Mouse (Mus musculus) MEL (cell line): ENCODE measurements around the gene Cdk5r2. TPM values are rescaled to one million over a fixed set of nuclear protein-coding genes. Genes with fewer than 3 reads are reported as not detected.

Experiments used
- DNase-seq: peaks from one replicate; pipeline ENCODE4 v3.0.0; 2011; ENCODE audit warnings: low read depth, low spot score
- H3K27ac ChIP-seq: 2 replicates; pipeline ENCODE4 v1.5.1; 2012; ENCODE audit warnings: low read depth, mild to moderate bottlenecking, control low read depth, low read length, moderate library complexity; ENCODE audit not compliant: control insufficient read depth
- H3K27me3 ChIP-seq, 2 experiments: fragments of 150-350 bp in 1 of 2; sonication (generic) in 1 of 2; 2 replicates each; pipeline ENCODE4 v1.6.1; 2012; ENCODE audit warnings: low read length in 2 of 2, mild to moderate bottlenecking in 2 of 2, improper control_type of control experiment in 1 of 2, moderate library complexity in 1 of 2; ENCODE audit not compliant: insufficient read depth in 2 of 2, control insufficient read depth in 1 of 2
- H3K36me3 ChIP-seq, 2 experiments: 2 replicates each; pipeline ENCODE4 v1.6.1; 2012 to 2014; ENCODE audit warnings: low read length in 2 of 2, improper control_type of control experiment in 1 of 2, inconsistent platforms in 1 of 2, mild to moderate bottlenecking in 1 of 2; ENCODE audit not compliant: insufficient read depth in 2 of 2, control insufficient read depth in 1 of 2
- H3K4me1 ChIP-seq, 2 experiments: fragments of 150-350 bp in 1 of 2; sonication (generic) in 1 of 2; 2 replicates each; pipeline ENCODE4 v1.6.1; 2012; ENCODE audit warnings: low read length in 2 of 2, improper control_type of control experiment in 1 of 2, mild to moderate bottlenecking in 1 of 2; ENCODE audit not compliant: insufficient read depth in 2 of 2, control insufficient read depth in 1 of 2
- H3K4me3 ChIP-seq, 2 experiments: fragments of 150-350 bp in 1 of 2; sonication (generic) in 1 of 2; 2 replicates each; pipeline ENCODE4 v1.5.1; 2012; ENCODE audit warnings: low read depth in 2 of 2, low read length in 2 of 2, mild to moderate bottlenecking in 2 of 2, moderate library complexity in 2 of 2, control low read depth in 1 of 2, improper control_type of control experiment in 1 of 2; ENCODE audit not compliant: control insufficient read depth in 1 of 2, insufficient read depth in 1 of 2
- H3K79me2 ChIP-seq: 2 replicates; pipeline ENCODE4 v1.6.1; 2012; ENCODE audit warnings: mild to moderate bottlenecking, low read length, moderate library complexity; ENCODE audit not compliant: control insufficient read depth, poor library complexity, insufficient read depth
- H3K9ac ChIP-seq: 2 replicates; pipeline ENCODE4 v1.6.1; 2012; ENCODE audit warnings: low read depth, mild to moderate bottlenecking, control low read depth, low read length, moderate library complexity; ENCODE audit not compliant: control insufficient read depth, poor library complexity, severe bottlenecking
- H3K9me3 ChIP-seq: fragments of 150-350 bp; sonication (generic); replicated peaks from 2 replicates; pipeline ENCODE4 v1.6.1; 2012; ENCODE audit warnings: mild to moderate bottlenecking, low read length, improper control_type of control experiment, moderate library complexity; ENCODE audit not compliant: insufficient read depth
- CTCF ChIP-seq, 3 experiments: IDR thresholded peaks in 2 of 3; conservative IDR thresholded peaks in 1 of 3; 2 replicates each; pipeline ENCODE4 v1.5.1; 2011 to 2012; ENCODE audit warnings: low read length in 3 of 3, low read depth in 2 of 3, mild to moderate bottlenecking in 2 of 3, improper control_type of control experiment in 1 of 3, inconsistent platforms in 1 of 3, mixed read lengths in 1 of 3, moderate library complexity in 1 of 3; ENCODE audit not compliant: control insufficient read depth in 1 of 3, insufficient read depth in 1 of 3, poor library complexity in 1 of 3, severe bottlenecking in 1 of 3
- ELF1 ChIP-seq: IDR thresholded peaks from 2 replicates; pipeline ENCODE4 v1.6.1; 2014; ENCODE audit warnings: low read depth, mild to moderate bottlenecking, inconsistent platforms, low read length, improper control_type of control experiment, moderate library complexity
- GATA1 ChIP-seq: IDR thresholded peaks from 2 replicates; pipeline ENCODE4 v1.6.1; 2011; ENCODE audit warnings: low read depth, low read length, improper control_type of control experiment
- JUND ChIP-seq: IDR thresholded peaks from 2 replicates; pipeline ENCODE4 v1.6.1; 2011; ENCODE audit warnings: low read depth, mild to moderate bottlenecking, improper control_type of control experiment, low read length
- KAT2A ChIP-seq: conservative IDR thresholded peaks from 2 replicates; pipeline ENCODE4 v1.6.1; 2012; ENCODE audit warnings: low read depth, low read length, improper control_type of control experiment, inconsistent platforms
- MAX ChIP-seq: IDR thresholded peaks from 2 replicates; pipeline ENCODE4 v1.6.1; 2011; ENCODE audit warnings: low read length, improper control_type of control experiment
- MAZ ChIP-seq: IDR thresholded peaks from 2 replicates; pipeline ENCODE4 v1.6.1; 2012; ENCODE audit warnings: low read depth, mild to moderate bottlenecking, inconsistent platforms, low read length, improper control_type of control experiment
- MXI1 ChIP-seq: IDR thresholded peaks from 2 replicates; pipeline ENCODE4 v1.6.1; 2011; ENCODE audit warnings: mild to moderate bottlenecking, low read depth, low read length, improper control_type of control experiment
- MYB ChIP-seq: IDR thresholded peaks from 2 replicates; pipeline ENCODE4 v1.6.1; 2011; ENCODE audit warnings: mild to moderate bottlenecking, low read depth, low read length, improper control_type of control experiment
- NELFE ChIP-seq: IDR thresholded peaks from 2 replicates; pipeline ENCODE4 v1.6.1; 2011; ENCODE audit warnings: low read depth, low read length, improper control_type of control experiment
- RAD21 ChIP-seq: IDR thresholded peaks from 2 replicates; pipeline ENCODE4 v1.6.1; 2011; ENCODE audit warnings: mild to moderate bottlenecking, low read depth, low read length, improper control_type of control experiment
- RCOR1 ChIP-seq: IDR thresholded peaks from 2 replicates; pipeline ENCODE4 v1.6.1; 2012; ENCODE audit warnings: low read depth, mild to moderate bottlenecking, inconsistent platforms, low read length, improper control_type of control experiment
- SMC3 ChIP-seq: IDR thresholded peaks from 2 replicates; pipeline ENCODE4 v1.6.1; 2011; ENCODE audit warnings: low read depth, low read length, improper control_type of control experiment
- ZC3H11A ChIP-seq: IDR thresholded peaks from 2 replicates; pipeline ENCODE4 v1.6.1; 2012; ENCODE audit warnings: low read depth, mild to moderate bottlenecking, inconsistent platforms, low read length, improper control_type of control experiment
- ZKSCAN1 ChIP-seq: IDR thresholded peaks from 2 replicates; pipeline ENCODE4 v1.6.1; 2012; ENCODE audit warnings: low read depth, mild to moderate bottlenecking, inconsistent platforms, low read length, improper control_type of control experiment, moderate library complexity
- ZNF384 ChIP-seq: IDR thresholded peaks from 2 replicates; pipeline ENCODE4 v1.6.1; 2012; ENCODE audit warnings: low read depth, mild to moderate bottlenecking, inconsistent platforms, low read length, improper control_type of control experiment
- polyA plus RNA-seq, 2 experiments: library from polyadenylated mRNA; stranded (reverse) in 1 of 2; unstranded in 1 of 2; fragments of >175 nt in 1 of 2; fragments of >200 nt in 1 of 2; gene quantifications; 2 replicates each; pipeline versions ENCODE4 v1.2.1 to v1.2.4; 2012; ENCODE audit warnings: low replicate concordance in 2 of 2, low read depth in 1 of 2; ENCODE audit not compliant: insufficient read length in 2 of 2, insufficient read depth in 1 of 2, missing spikeins in 1 of 2
- total RNA-seq: library from RNA; depleted of rRNA; stranded (reverse); fragments of 300-350 nt; gene quantifications from 2 replicates; pipeline ENCODE4 v1.2.3, GENCODE M21; 2012

The Cdk5r2 gene
- total and polyA plus RNA-seq, 3 experiments, result not detected

GRCm38 (mm10) chr1:74807551-74808071 is 47.1 kb upstream of the Cdk5r2 start:
- H3K79me2 ChIP-seq, result no peaks in the 10 kb centered on the region
- H3K9ac ChIP-seq, result no peak overlapping the region
- H3K4me1 ChIP-seq, result 0 out of 4 replicates have a peak, but pooled peaks cover 0 to 3% of the 10 kb centered on the region in 2 experiments
- DNase-seq, result no peak
- peaks cover 2 to 7% of the 10 kb centered on the region in 2 experiments for H3K27me3 ChIP-seq
- TF ChIP-seq ZKSCAN1, result no peak
- TF ChIP-seq RCOR1, result no peak
- TF ChIP-seq NELFE, result no peak
- no peak for TF ChIP-seq JUND
- no peak for TF ChIP-seq GATA1
- no peak for TF ChIP-seq MYB
- no peak for TF ChIP-seq ZC3H11A
- TF ChIP-seq MXI1, result no peak
- no peak for TF ChIP-seq CTCF (IDR thresholded peaks at IDR 0.05 in 2 of 3, conservative IDR thresholded peaks at IDR 0.05 in 1 of 3; ENCODE audit: control insufficient read depth in 1 of 3, insufficient read depth in 1 of 3, low read depth in 2 of 3, low read length in 3 of 3, poor library complexity in 1 of 3, severe bottlenecking in 1 of 3)
- H3K36me3 ChIP-seq, result no peaks in the 10 kb centered on the region
- no peak overlapping the region for H3K27ac ChIP-seq
- H3K9me3 ChIP-seq, result no peaks in the 10 kb centered on the region
- H3K4me3 ChIP-seq, result no peak overlapping the region

- Histone ChIP-seq H3K4me1 (0 out of 4 replicates have a peak, but pooled peaks cover 0 to 3% of the 10 kb centered on the region in 2 experiments), H3K4me3 (no peak overlapping the region)
- TF ChIP-seq ZC3H11A (peak; percentile 21; the same call in 1 of the 2 replicates), CTCF (IDR thresholded peaks at IDR 0.05 in 2 of 3, conservative IDR thresholded peaks at IDR 0.05 in 1 of 3; ENCODE audit: control insufficient read depth in 1 of 3, insufficient read depth in 1 of 3, low read depth in 2 of 3, low read length in 3 of 3, poor library complexity in 1 of 3, severe bottlenecking in 1 of 3) (peak; percentile 83 to 85 (median 85)), SMC3 (peak; percentile 59), ELF1 (no peak), ZKSCAN1 (no peak), ZNF384 (0 out of 2 replicates have a peak, but pooled peaks have one; percentile 17), MAX (peak; percentile 61), RAD21 (peak; percentile 63)
Measured at GRCm38 (mm10) chr1:74808078-74808477, 46.7 kb upstream of the Cdk5r2 start.

GRCm38 (mm10) chr1:74809007-74809406 is 45.7 kb upstream of the Cdk5r2 start:
- TF ChIP-seq KAT2A (no peak), MAZ (no peak), CTCF (IDR thresholded peaks at IDR 0.05 in 2 of 3, conservative IDR thresholded peaks at IDR 0.05 in 1 of 3; ENCODE audit: control insufficient read depth in 1 of 3, insufficient read depth in 1 of 3, low read depth in 2 of 3, low read length in 3 of 3, poor library complexity in 1 of 3, severe bottlenecking in 1 of 3) (peak; percentile 15 to 37 (median 33); a peak in 4 of 6 replicates)
- peaks cover 2 to 5% of the 10 kb centered on the region in 2 experiments for H3K27me3 ChIP-seq
- no peaks in the 10 kb centered on the region for H3K36me3 ChIP-seq
- no peaks in the 10 kb centered on the region for H3K9me3 ChIP-seq
- no peak overlapping the region for H3K27ac ChIP-seq
- H3K4me1 ChIP-seq, result 0 out of 4 replicates have a peak, but pooled peaks cover 0 to 3% of the 10 kb centered on the region in 2 experiments
- DNase-seq, result peak; percentile 24
- H3K79me2 ChIP-seq, result no peaks in the 10 kb centered on the region
- no peak overlapping the region for H3K9ac ChIP-seq
- H3K4me3 ChIP-seq, result no peak overlapping the region

More at GRCm38 (mm10) chr1:74808078-74808477, 46.7 kb upstream of the Cdk5r2 start:
- Histone ChIP-seq H3K27ac (no peak overlapping the region), H3K9ac (no peak overlapping the region), H3K27me3 (peaks cover 2 to 5% of the 10 kb centered on the region in 2 experiments), H3K36me3 (no peaks in the 10 kb centered on the region), H3K79me2 (no peaks in the 10 kb centered on the region), H3K9me3 (no peaks in the 10 kb centered on the region)
- DNase-seq, result peak; percentile 78
